Mouse (Mus musculus) thymus, postnatal 14 days (tissue): ENCODE results near the gene Sorcs3.

Source experiments
- DNase-seq: peaks from one replicate; pipeline ENCODE4 v3.0.0; 2021

The Sorcs3 gene

GRCm38 (mm10) chr19:48404774-48405495, 199.1 kb downstream of the Sorcs3 start:
- DNase-seq = no peak

GRCm38 (mm10) chr19:48408221-48408620, 202.4 kb downstream of the Sorcs3 start:
- DNase-seq = no peak

DNA sequence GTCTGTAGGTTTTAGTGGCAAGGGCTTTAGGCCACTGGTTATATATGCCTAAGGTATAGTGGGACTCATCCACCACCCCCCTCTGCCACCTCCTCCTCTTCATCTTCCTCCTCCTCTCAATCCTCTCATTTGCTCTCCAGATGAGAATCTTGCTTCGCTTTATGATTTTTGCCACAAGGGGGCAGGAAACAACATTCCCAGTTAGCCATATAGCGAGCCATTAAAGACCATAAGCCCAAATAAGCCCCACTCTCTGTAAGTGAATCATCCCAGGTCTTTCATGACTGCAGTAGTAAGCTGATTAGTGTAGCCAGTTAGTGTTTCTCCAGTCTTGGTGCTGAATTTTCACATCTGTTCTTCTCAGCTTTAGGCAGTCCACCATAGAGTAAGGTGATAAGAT, 205.5 kb downstream of the Sorcs3 start:
- DNase-seq = no peak

DNA sequence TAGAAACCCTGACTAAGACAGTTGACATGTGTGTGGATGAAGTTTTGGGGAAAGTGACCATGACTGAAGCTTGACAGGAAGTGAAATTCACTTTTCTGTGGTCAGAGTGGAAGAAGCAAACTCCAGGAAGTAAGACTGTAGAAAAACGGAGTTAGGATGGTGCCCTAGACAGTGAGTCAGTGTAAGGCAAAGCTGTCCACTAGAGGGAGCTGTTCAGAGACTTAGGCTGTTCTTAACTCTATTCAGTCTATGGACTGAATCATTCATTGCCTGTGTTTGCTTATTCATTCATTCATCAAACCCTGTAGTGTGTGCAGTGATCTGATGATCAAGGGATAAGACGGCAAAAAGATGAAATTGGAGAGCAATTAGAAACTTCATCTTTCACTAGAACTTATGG, 208.0 kb downstream of the Sorcs3 start:
- DNase-seq = no peak

GRCm38 (mm10) chr19:48418356-48418755, 212.5 kb downstream of the Sorcs3 start:
- no peak for DNase-seq

- no peak for DNase-seq
Measured at GRCm38 (mm10) chr19:48429263-48429662, 223.4 kb downstream of the Sorcs3 start.

DNA sequence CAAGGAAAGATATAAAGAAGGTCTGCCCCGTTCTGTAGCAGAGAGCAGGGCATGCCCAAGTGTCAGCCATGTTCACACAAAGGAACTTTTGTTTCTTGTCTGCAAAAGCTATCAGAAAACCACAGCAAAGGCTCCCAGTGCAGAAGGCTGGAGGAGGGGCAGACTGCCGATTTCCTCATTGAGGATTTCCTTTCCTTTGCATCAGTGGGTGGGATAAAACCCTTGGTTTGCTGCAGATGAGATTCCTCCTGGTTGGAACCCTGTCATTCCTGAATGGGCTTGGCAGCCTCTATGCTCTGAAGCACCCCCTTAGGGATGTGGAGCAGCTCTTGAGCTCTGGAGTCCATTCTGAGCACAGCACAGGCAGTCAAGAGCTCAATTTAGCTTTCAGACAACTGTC, 223.9 kb downstream of the Sorcs3 start:
- DNase-seq = no peak

GRCm38 (mm10) chr19:48430328-48430727, 224.5 kb downstream of the Sorcs3 start:
- DNase-seq = no peak

GRCm38 (mm10) chr19:48438450-48438849, 232.6 kb downstream of the Sorcs3 start:
- DNase-seq = no peak

DNA sequence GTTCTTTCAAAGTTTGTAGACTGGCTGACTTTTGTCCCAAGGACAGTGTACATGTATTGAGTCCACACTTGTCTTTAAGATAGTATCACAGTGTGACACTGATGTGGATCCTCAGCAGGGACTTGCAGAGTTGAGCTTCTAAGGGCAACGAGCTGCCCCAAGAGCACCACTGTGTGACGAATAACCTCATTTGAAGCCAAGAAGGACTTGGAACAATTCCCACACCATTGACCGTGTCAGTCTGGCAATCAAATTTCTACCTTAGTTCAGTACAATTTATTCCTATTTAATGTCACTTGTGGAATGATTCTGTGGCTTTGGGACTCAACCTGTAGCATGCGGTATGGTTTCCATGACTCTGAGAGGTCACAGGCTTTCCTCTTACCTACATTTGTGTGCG, 255.3 kb downstream of the Sorcs3 start:
- DNase-seq = no peak

GRCm38 (mm10) chr19:48462426-48462825, 256.6 kb downstream of the Sorcs3 start:
- no peak for DNase-seq

- no peak for DNase-seq
Measured at GRCm38 (mm10) chr19:48463494-48463893, 257.7 kb downstream of the Sorcs3 start.

- DNase-seq = no peak
Measured at GRCm38 (mm10) chr19:48467471-48467870, 261.6 kb downstream of the Sorcs3 start.

DNA sequence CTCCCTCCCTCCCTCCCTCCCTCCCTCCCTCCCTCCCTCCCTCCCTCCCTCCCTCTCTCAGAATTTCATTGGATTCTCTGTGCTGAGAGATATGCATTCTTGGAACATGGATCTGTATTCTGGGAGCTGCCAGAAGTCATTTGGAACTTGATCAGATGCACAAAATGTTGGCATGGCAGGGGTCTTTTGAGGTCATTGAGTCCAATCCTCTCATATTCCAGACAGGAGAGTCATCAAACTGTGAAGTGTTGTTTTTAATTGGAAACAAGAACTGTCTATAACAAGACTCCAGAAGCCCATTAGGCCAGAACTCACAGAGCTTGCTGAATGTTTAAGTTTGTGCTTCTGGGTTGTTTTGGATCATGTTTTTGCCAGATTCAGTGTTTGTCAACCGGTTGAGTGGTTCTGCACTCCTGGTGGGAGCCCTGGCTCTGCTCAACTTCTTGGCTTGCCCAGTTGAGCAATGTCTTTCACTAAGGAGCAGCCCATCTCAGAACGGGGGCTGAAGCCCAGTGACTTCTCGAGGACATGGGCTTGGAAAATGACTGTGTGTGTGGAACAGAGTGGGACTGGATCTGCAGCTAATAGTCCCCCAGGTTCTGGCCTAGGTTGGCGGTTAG, 264.1 kb downstream of the Sorcs3 start:
- DNase-seq = no peak

- no peak for DNase-seq
Measured at GRCm38 (mm10) chr19:48471927-48472326, 266.1 kb downstream of the Sorcs3 start.

- DNase-seq = no peak
Measured at GRCm38 (mm10) chr19:48475784-48476410, 270.1 kb downstream of the Sorcs3 start.

DNA sequence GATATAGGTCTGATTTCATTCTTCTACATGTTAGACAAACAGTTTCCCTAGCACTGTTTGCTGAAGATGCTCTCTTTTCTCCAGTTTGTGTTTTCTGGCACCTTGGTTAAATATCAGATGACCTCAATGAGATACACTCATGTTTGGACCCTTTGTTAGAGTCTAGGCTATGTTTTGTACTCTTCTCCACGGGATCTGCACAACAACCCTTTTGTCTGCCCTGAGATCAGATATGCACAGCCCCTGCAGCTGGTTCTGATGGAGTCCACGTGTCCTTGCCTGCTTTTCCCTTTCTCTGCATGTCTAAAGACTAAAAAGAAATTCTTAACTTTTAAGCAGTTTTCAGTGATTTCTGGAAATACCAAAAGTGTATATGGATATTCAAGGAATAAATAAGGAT, 273.0 kb downstream of the Sorcs3 start:
- DNase-seq = no peak

DNA sequence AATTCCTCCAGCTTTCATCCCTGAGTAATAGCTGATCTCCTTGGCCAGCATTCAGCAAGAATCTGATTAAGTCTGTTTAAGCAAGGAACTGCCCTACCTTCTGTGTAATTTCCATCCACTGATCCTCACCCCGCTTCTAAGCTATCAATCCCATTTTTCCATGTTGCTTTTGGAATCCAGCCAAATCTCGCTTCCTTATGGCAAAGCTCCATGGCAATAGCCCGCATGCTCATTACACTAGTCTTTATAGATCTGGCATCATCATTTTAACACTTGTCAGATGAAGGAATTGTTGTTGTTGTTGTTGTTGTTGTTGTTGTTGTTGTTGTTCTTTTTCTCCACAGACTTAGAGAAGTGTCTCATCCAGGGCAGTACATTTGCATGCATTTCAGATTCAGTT, 277.1 kb downstream of the Sorcs3 start:
- no peak for DNase-seq

GRCm38 (mm10) chr19:48491111-48491510, 285.3 kb downstream of the Sorcs3 start:
- DNase-seq = no peak

- no peak for DNase-seq
Measured at GRCm38 (mm10) chr19:48503896-48504620, 298.2 kb downstream of the Sorcs3 start.

- DNase-seq = no peak
Measured at GRCm38 (mm10) chr19:48523803-48524202, 318.0 kb downstream of the Sorcs3 start.

- DNase-seq = no peak
Measured at GRCm38 (mm10) chr19:48524527-48525214, 318.8 kb downstream of the Sorcs3 start.

DNA sequence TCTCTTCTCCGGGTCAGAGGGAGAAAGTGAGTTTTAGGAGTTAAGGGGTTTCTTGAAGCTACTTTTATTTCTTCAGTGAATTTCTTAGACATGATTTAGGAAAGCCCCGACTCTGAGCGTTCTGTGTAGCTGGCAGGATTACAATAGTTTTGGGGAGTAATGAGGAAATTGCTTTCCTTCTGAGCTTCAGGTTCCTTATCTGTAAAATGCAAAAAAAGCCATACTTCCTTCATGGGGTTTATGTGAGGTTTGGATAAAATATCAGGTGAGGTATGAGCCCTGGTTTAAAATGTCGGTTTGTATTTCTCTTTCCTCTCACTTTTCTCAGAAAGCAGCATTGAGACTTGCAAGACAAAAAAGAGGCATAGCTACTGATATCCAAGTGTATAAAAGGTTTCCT, 327.8 kb downstream of the Sorcs3 start:
- no peak for DNase-seq
